ENCODE assay signal across 15 mouse cellular contexts in the genomic region with DNA sequence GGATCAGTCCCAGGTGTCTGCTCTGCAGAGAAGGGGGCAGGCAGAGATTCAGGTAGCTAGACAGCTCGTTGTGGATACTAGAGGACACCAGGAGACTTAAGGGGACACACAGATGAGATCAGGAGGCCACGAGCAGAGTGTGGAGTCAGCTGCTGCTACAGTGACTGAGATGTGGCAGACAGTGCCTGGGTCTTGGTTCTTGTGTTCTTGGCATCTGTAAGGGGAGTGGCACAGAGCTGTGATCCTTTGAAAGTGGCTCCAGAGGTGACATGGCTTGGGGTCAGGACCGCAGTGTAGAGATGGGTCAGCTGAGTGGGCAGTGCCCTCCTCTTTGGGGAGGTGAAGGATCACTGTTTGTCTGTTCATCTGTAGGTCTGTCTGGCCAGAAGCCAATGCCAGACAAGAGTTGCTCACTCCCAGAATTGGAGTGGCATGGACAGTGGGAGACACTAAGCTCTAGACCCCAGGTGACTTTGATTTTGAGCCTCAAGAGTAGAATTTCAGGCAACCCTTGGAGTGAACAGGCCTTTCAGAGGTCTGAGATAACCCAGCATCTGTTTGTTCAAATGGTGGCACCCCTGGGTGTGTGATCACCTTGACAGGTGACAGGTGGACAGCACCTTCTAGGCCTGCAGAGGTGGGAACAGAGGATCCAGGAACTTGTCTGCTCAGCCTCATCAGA. TPM values are rescaled to one million over a fixed set of nuclear protein-coding genes. Genes with fewer than 3 reads are reported as not detected.
DNase-seq lines count a peak whose midpoint lies in the region; ATAC-seq and TF ChIP-seq lines count a peak whose summit lies in the region.
"Had no signal": no experiment of that assay in that cellular context is flagged by ENCODE, and none has a peak within 500 bp of the region (broad histone marks: within the 10 kb centered on the region; RNA-seq: fewer than 3 reads in every experiment).

No protein-coding gene starts in this region.

- H3K9ac ChIP-seq in heart, embryonic 11.5 days (ENCODE audit: low read depth, low read length), result no peak overlapping the region
- H3K9ac ChIP-seq in hindbrain, embryonic 11.5 days (ENCODE audit: low read depth, low read length), result no peak overlapping the region
- peak overlapping the region; percentile 97; the same call in 1 of the 2 replicates for H3K9ac ChIP-seq in midbrain, embryonic 12.5 days (replicated peaks)

- H3K4me3 ChIP-seq in heart, embryonic 11.5 days (ENCODE audit: low read depth, low read length), result no peak overlapping the region
- no peak overlapping the region for H3K4me3 ChIP-seq in hindbrain, embryonic 11.5 days (ENCODE audit: low read depth, low read length)
- peak overlapping the region; percentile 90 for H3K4me3 ChIP-seq in midbrain, embryonic 12.5 days
- no peak overlapping the region for H3K4me3 ChIP-seq in layer of hippocampus, adult 2 months

- ATAC-seq in heart, embryonic 11.5 days (replicated peaks; ENCODE audit: insufficient number of reproducible peaks, low FRiP score, low TSS enrichment), result no peak
- no peak for ATAC-seq in hindbrain, embryonic 11.5 days (ENCODE audit: low FRiP score)
- no peak for ATAC-seq in midbrain, embryonic 12.5 days (ENCODE audit: low FRiP score, low read depth)
- ATAC-seq in frontal cortex, adult (ENCODE audit: low TSS enrichment), result no peak
- ATAC-seq: Patski had no signal

- peaks cover 37% of the 10 kb centered on the region for H3K4me1 ChIP-seq in heart, embryonic 11.5 days (ENCODE audit: control insufficient read depth, insufficient read depth, low read length)
- peaks cover 12% of the 10 kb centered on the region; the same call in 1 of the 2 replicates for H3K4me1 ChIP-seq in hindbrain, embryonic 11.5 days (replicated peaks; ENCODE audit: control insufficient read depth, insufficient read depth, low read length)
- peaks cover 59% of the 10 kb centered on the region for H3K4me1 ChIP-seq in midbrain, embryonic 12.5 days

- no peak for TF ChIP-seq CTCF in layer of hippocampus, adult 2 months (conservative IDR thresholded peaks at IDR 0.05)

- H3K36me3 ChIP-seq in heart, embryonic 11.5 days (ENCODE audit: control insufficient read depth, insufficient read depth, low read length), result peaks cover 1% of the 10 kb centered on the region
- H3K36me3 ChIP-seq in hindbrain, embryonic 11.5 days (ENCODE audit: control insufficient read depth, insufficient read depth, low read length), result no peaks in the 10 kb centered on the region
- peaks cover 25% of the 10 kb centered on the region for H3K36me3 ChIP-seq in midbrain, embryonic 12.5 days

- 81% methylated on average over 3 of the region's 3 CpGs for WGBS in heart, embryonic 11.5 days (ENCODE audit: insufficient replicate concordance)
- WGBS in hindbrain, embryonic 11.5 days, result 92% methylated on average over 3 of the region's 3 CpGs
- WGBS in midbrain, embryonic 12.5 days, result 91% methylated on average over 3 of the region's 3 CpGs

- no peak overlapping the region for H3K27ac ChIP-seq in heart, embryonic 11.5 days (ENCODE audit: low read depth, low read length)
- no peak overlapping the region for H3K27ac ChIP-seq in hindbrain, embryonic 11.5 days (ENCODE audit: low read depth, low read length)
- H3K27ac ChIP-seq in midbrain, embryonic 12.5 days (replicated peaks), result no peak overlapping the region
- H3K27ac ChIP-seq in layer of hippocampus, adult 2 months, result no peak overlapping the region

- no peak overlapping the region for H3K4me2 ChIP-seq in heart, embryonic 11.5 days
- H3K4me2 ChIP-seq in hindbrain, embryonic 11.5 days (replicated peaks; ENCODE audit: low read depth, low read length), result peak overlapping the region; percentile 83
- peak overlapping the region; percentile 84 for H3K4me2 ChIP-seq in midbrain, embryonic 12.5 days (replicated peaks)

- no peaks in the 10 kb centered on the region for H3K9me3 ChIP-seq in heart, embryonic 11.5 days (replicated peaks; ENCODE audit: control insufficient read depth, low read length)
- no peaks in the 10 kb centered on the region for H3K9me3 ChIP-seq in hindbrain, embryonic 11.5 days (ENCODE audit: control insufficient read depth, low read length)
- no peaks in the 10 kb centered on the region for H3K9me3 ChIP-seq in midbrain, embryonic 12.5 days

- peak; percentile 92 for DNase-seq in heart, adult 11 months
- peak; percentile 2 to 20 for DNase-seq in cerebellum, postnatal 36 days
- no peak for DNase-seq in hindbrain, embryonic 11.5 days (ENCODE audit: low spot score)
- no peak for DNase-seq in layer of hippocampus, adult 2 months (ENCODE audit: low spot score in 2 of 2)
- no peak for DNase-seq in kidney, adult 9 months
- DNase-seq: kidney, postnatal 4 days; liver; thymus, adult 18-20 months had no signal

- no peaks in the 10 kb centered on the region for H3K27me3 ChIP-seq in heart, embryonic 11.5 days (ENCODE audit: control insufficient read depth, insufficient read depth, low read length)
- H3K27me3 ChIP-seq in hindbrain, embryonic 11.5 days (ENCODE audit: control insufficient read depth, insufficient read depth, low read length), result no peaks in the 10 kb centered on the region
- no peaks in the 10 kb centered on the region for H3K27me3 ChIP-seq in midbrain, embryonic 12.5 days
- H3K27me3 ChIP-seq: Patski had no signal

RNA-seq across cellular contexts. Expression of gene Gpsm1, which starts 2.8 kb away (rescaled TPM):
- polyA plus RNA-seq in heart, embryonic 11.5 days (2014; fragmentation: Nextera tagmentation; extraction: Ambion mirVana), result 21.4 and 30.2 TPM in 2 replicates
- polyA plus RNA-seq in hindbrain, embryonic 11.5 days (2014; fragmentation: Nextera tagmentation; extraction: Ambion mirVana), result 46.9 and 48.5 TPM in 2 replicates
- 128 and 129 TPM in 2 replicates for polyA plus RNA-seq in midbrain, embryonic 12.5 days (2016; fragmentation: Nextera tagmentation; extraction: Ambion mirVana)
- total RNA-seq in layer of hippocampus, adult 2 months (2021), result 10 to 100 TPM; 36.6 to 40.7 TPM

RNA-seq across cellular contexts. Expression of gene Ccdc187, which starts 23.8 kb away (rescaled TPM):
- 0.09 TPM in 1 of 2 replicates, not detected in the other for polyA plus RNA-seq in heart, embryonic 11.5 days (2014; fragmentation: Nextera tagmentation; extraction: Ambion mirVana)
- polyA plus RNA-seq in hindbrain, embryonic 11.5 days (2014; fragmentation: Nextera tagmentation; extraction: Ambion mirVana), result 0.07 and 0.19 TPM in 2 replicates
- polyA plus RNA-seq in midbrain, embryonic 12.5 days (2016; fragmentation: Nextera tagmentation; extraction: Ambion mirVana), result 0.08 and 0.12 TPM in 2 replicates
- under 1 TPM; 0.59 to 0.76 TPM for total RNA-seq in layer of hippocampus, adult 2 months (2021)
- total RNA-seq: granulocyte monocyte progenitor cell, adult 5-6 weeks; monocyte, adult 5-6 weeks had no signal
- polyA plus RNA-seq: embryonic facial prominence, embryonic 11.5 days had no signal

RNA-seq across cellular contexts. Expression of gene Dnlz, which starts 33.8 kb away (rescaled TPM):
- polyA plus RNA-seq in heart, embryonic 11.5 days (2014; fragmentation: Nextera tagmentation; extraction: Ambion mirVana), result 26.3 and 28.0 TPM in 2 replicates
- polyA plus RNA-seq in hindbrain, embryonic 11.5 days (2014; fragmentation: Nextera tagmentation; extraction: Ambion mirVana), result 27.3 and 29.6 TPM in 2 replicates
- 34.4 and 35.2 TPM in 2 replicates for polyA plus RNA-seq in midbrain, embryonic 12.5 days (2016; fragmentation: Nextera tagmentation; extraction: Ambion mirVana)
- total RNA-seq in layer of hippocampus, adult 2 months (2021), result 10 to 100 TPM; 26.5 to 27.2 TPM

RNA-seq across cellular contexts. Expression of gene Card9, which starts 42.6 kb away (rescaled TPM):
- 0.38 and 0.59 TPM in 2 replicates for polyA plus RNA-seq in heart, embryonic 11.5 days (2014; fragmentation: Nextera tagmentation; extraction: Ambion mirVana)
- 0.21 and 0.36 TPM in 2 replicates for polyA plus RNA-seq in hindbrain, embryonic 11.5 days (2014; fragmentation: Nextera tagmentation; extraction: Ambion mirVana)
- polyA plus RNA-seq in midbrain, embryonic 12.5 days (2016; fragmentation: Nextera tagmentation; extraction: Ambion mirVana), result 2.0 and 2.1 TPM in 2 replicates
- 1 to 10 TPM; 1.5 to 2.1 TPM for total RNA-seq in layer of hippocampus, adult 2 months (2021)

Comparison
In these comparisons a context has a peak if more than half of its experiments do, and no peak if none do; other contexts are left out.
1. DNase-seq: peak in heart, adult 11 months (single experiment) and cerebellum, postnatal 36 days (2 of 2); none in hindbrain, embryonic 11.5 days (single experiment), layer of hippocampus, adult 2 months (0 of 2) and kidney, adult 9 months (single experiment).